Mouse (Mus musculus) kidney, adult 2 months (tissue): Measurements from ENCODE around the gene Gm6401. TPM values are rescaled to one million over a fixed set of nuclear protein-coding genes. Genes with fewer than 3 reads are reported as not detected.
"Not testable (repeated sequence)": the region's sequence is repeated elsewhere in the genome, so short reads cannot be mapped to it uniquely, and the experiment has no call there.

Experiments
- DNase-seq: peaks from one replicate; pipeline ENCODE4 v3.0.0; 2021
- H3K27ac ChIP-seq: fragments of 200-500 bp; 2 replicates; pipeline ENCODE4 v1.5.1; 2012; ENCODE audit warnings: low read depth, low read length, control low read depth, inconsistent platforms; ENCODE audit not compliant: insufficient read depth
- H3K27me3 ChIP-seq: fragments of 200-500 bp; replicated peaks from 2 replicates; pipeline ENCODE4 v1.6.1; 2012; ENCODE audit warnings: mild to moderate bottlenecking, moderate library complexity, low read length, inconsistent platforms; ENCODE audit not compliant: control insufficient read depth, insufficient read depth
- H3K36me3 ChIP-seq: fragments of 200-500 bp; 2 replicates; pipeline ENCODE4 v1.6.1; 2012; ENCODE audit warnings: mild to moderate bottlenecking, moderate library complexity, low read length, inconsistent platforms; ENCODE audit not compliant: control insufficient read depth, insufficient read depth
- H3K4me1 ChIP-seq: fragments of 200-500 bp; 2 replicates; pipeline ENCODE4 v1.6.1; 2011; ENCODE audit warnings: low read length; ENCODE audit not compliant: control insufficient read depth, insufficient read depth
- H3K4me3 ChIP-seq: fragments of 200-500 bp; 2 replicates; pipeline ENCODE4 v1.5.1; 2011; ENCODE audit warnings: mild to moderate bottlenecking, low read depth, low read length, control low read depth; ENCODE audit not compliant: insufficient read depth
- WGBS: fragments of 180-500 bp; shearing (Covaris S2); methylation state at CpG from one replicate; pipeline ENCODE4 v1.1.7; 2018; 5-methylcytosine and 5-hydroxymethylcytosine counted together
- polyA plus RNA-seq: library from polyadenylated mRNA; depleted of rRNA; stranded (reverse); fragments of >200 nt; gene quantifications from 2 replicates; pipeline ENCODE4 v1.2.3, GENCODE M21; 2012; rRNA removed

The Gm6401 gene
- polyA plus RNA-seq = not detected in 2 replicates

GRCm38 (mm10) chr14:41967827-41968226, at the start of gene Gm6401:
Gene Gm6401, minus strand, starts transcription at chr14:41967927.
- WGBS = 84% methylated on average over 1 of the region's 1 CpGs
- not testable (repeated sequence) for H3K4me3 ChIP-seq

GRCm38 (mm10) chr14:41983225-41983624, 15.5 kb upstream of the Gm6401 start, which contains the start of gene Gm3543:
Gene Gm3543, minus strand, starts transcription at chr14:41983325.
- H3K36me3 ChIP-seq, H3K27ac ChIP-seq, DNase-seq, H3K4me3 ChIP-seq, H3K27me3 ChIP-seq, H3K4me1 ChIP-seq: not testable (repeated sequence)
- 67% methylated on average over 1 of the region's 1 CpGs for WGBS

More at GRCm38 (mm10) chr14:41967827-41968226, at the start of gene Gm6401:
- not testable (repeated sequence) for H3K36me3 ChIP-seq, H3K4me1 ChIP-seq, DNase-seq, H3K27me3 ChIP-seq, H3K27ac ChIP-seq

- H3K27ac ChIP-seq, H3K27me3 ChIP-seq, DNase-seq, H3K4me3 ChIP-seq, H3K4me1 ChIP-seq, H3K36me3 ChIP-seq: not testable (repeated sequence)
- 62% methylated on average over 3 of the region's 3 CpGs for WGBS
These were observed 869 bp upstream of the Gm6401 start for GRCm38 (mm10) chr14:41968596-41968995.

GRCm38 (mm10) chr14:41964095-41964494, 3.6 kb downstream of the Gm6401 start:
- not testable (repeated sequence) for H3K4me3 ChIP-seq, H3K27ac ChIP-seq, DNase-seq, H3K27me3 ChIP-seq, H3K4me1 ChIP-seq, H3K36me3 ChIP-seq
- 63% methylated on average over 4 of the region's 4 CpGs for WGBS

- not testable (repeated sequence) for H3K4me3 ChIP-seq, H3K27ac ChIP-seq, DNase-seq, H3K36me3 ChIP-seq, H3K27me3 ChIP-seq, H3K4me1 ChIP-seq
- WGBS = 100% methylated on average over 2 of the region's 2 CpGs
These were observed 24.0 kb downstream of the Gm6401 start, which contains the start of gene 1700024B05Rik for GRCm38 (mm10) chr14:41943695-41944094. Gene 1700024B05Rik, plus strand, starts transcription at chr14:41943995.

GRCm38 (mm10) chr14:41924649-41925048, 43.1 kb downstream of the Gm6401 start, which contains the start of gene 1700049E17Rik1:
Gene 1700049E17Rik1, plus strand, starts transcription at chr14:41924949.
- not testable (repeated sequence) for H3K36me3 ChIP-seq, DNase-seq, H3K27ac ChIP-seq, H3K4me1 ChIP-seq, H3K27me3 ChIP-seq, H3K4me3 ChIP-seq
- no CpG with 5 or more reads among the region's 1 CpGs for WGBS

Other genes with a start within 250 kb of the Gm6401 start
- not detected in 2 replicates for gene Gm7929, start 217.3 kb downstream of the Gm6401 start, polyA plus RNA-seq
- not detected in 2 replicates for gene Gm47189, start 195.5 kb downstream of the Gm6401 start, polyA plus RNA-seq
- gene Gm7980, start 60.6 kb downstream of the Gm6401 start, polyA plus RNA-seq = not detected in 2 replicates
- gene 1700049E17Rik1, start 43.0 kb downstream of the Gm6401 start, polyA plus RNA-seq = not detected in 2 replicates
- not detected in 2 replicates for gene 1700024B05Rik, start 23.9 kb downstream of the Gm6401 start, polyA plus RNA-seq
- gene Gm3543, start 15.4 kb upstream of the Gm6401 start, polyA plus RNA-seq = not detected in 2 replicates
- gene Gm7951, start 149.4 kb upstream of the Gm6401 start, polyA plus RNA-seq = not detected in 2 replicates
- not detected in 2 replicates for gene Gm17027, start 194.7 kb upstream of the Gm6401 start, polyA plus RNA-seq
- gene Gm3573, start 222.9 kb upstream of the Gm6401 start, polyA plus RNA-seq = not detected in 2 replicates